Mouse (Mus musculus): Measurements from ENCODE around the gene Spx.

DNA sequence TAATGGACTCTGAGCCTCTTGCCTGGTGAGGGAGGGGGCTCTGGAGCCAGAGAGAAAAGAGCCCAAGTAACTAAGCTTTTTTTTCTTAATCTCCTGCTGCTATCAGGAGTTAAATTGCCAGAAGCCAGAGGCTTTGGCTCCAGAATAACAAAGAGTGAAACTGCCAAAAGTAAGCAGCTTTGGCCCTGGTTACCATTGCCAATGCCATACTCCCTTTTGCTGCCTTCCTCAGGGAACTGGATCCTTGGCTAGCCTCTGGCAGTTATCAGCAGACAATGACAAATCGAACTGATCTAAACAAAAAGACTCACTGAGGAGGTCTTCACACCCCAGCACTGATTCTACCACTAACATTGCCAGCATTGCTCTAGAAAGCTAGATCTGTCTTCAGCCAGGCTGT is 2.1 kb upstream of the Spx start:
- TF ChIP-seq POLR2A (IDR thresholded peaks at IDR 0.05; ENCODE audit: borderline replicate concordance, low read depth, low read length) (no peak), CTCF (IDR thresholded peaks at IDR 0.05; ENCODE audit: low read depth, low read length) (no peak)

All from bone marrow macrophage, adult 2 months (primary cell).